11 mouse cellular contexts compared by ENCODE assay signal in the genomic region with DNA sequence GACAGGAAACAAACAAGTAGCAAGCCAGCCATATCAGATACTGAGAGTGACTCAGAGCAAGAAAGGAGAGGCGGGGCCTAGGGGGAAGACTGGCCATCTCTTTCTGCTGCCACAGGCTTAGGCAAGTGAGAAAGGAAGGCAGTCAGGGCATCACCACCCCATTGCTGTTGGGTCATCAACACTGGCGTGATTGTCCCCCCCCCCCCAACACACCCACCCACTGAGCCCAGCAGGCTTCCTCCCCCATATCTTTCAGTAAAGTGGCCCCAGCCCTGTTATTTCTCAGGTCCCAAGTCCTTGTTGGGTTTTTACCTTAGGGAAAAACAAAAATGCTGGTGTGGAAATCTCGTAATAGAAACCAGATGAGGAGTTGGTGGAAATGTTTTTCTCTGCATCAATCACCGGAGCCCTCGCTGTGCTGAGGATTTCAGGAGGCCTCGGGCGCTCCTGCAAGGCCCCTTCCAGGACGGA.
DNase-seq lines count a peak whose midpoint lies in the region; ATAC-seq and TF ChIP-seq lines count a peak whose summit lies in the region.
"Had no signal": no experiment of that assay in that cellular context is flagged by ENCODE, and none has a peak within 500 bp of the region (broad histone marks: within the 10 kb centered on the region; RNA-seq: fewer than 3 reads in every experiment).

No protein-coding gene starts in this region.

- H3K9ac ChIP-seq in heart, embryonic 15.5 days: no peak overlapping the region
- H3K9ac ChIP-seq in heart, adult 2 months (ENCODE audit: low read depth, low read length): no peak overlapping the region
- H3K9ac ChIP-seq: forebrain, embryonic 15.5 days had no signal

- no peaks in the 10 kb centered on the region for H3K36me3 ChIP-seq in heart, embryonic 15.5 days
- H3K36me3 ChIP-seq in heart, adult 2 months (ENCODE audit: control insufficient read depth, insufficient read depth, low read length): no peaks in the 10 kb centered on the region
- no peaks in the 10 kb centered on the region for H3K36me3 ChIP-seq in limb, embryonic 10.5 days
- H3K36me3 ChIP-seq: forebrain, embryonic 15.5 days; G1E had no signal

- no peak overlapping the region for H3K27ac ChIP-seq in heart, embryonic 15.5 days
- H3K27ac ChIP-seq in heart, adult 2 months: no peak overlapping the region
- H3K27ac ChIP-seq in limb, embryonic 10.5 days: peak overlapping the region; percentile 89
- H3K27ac ChIP-seq: forebrain, embryonic 15.5 days had no signal

- H3K27me3 ChIP-seq in heart, embryonic 15.5 days: peaks cover 18% of the 10 kb centered on the region
- H3K27me3 ChIP-seq in heart, adult 2 months (ENCODE audit: control insufficient read depth, insufficient read depth, low read length): no peaks in the 10 kb centered on the region
- no peaks in the 10 kb centered on the region for H3K27me3 ChIP-seq in limb, embryonic 10.5 days (ENCODE audit: low read depth, poor library complexity, severe bottlenecking)
- H3K27me3 ChIP-seq: forebrain, embryonic 15.5 days had no signal

- H3K4me1 ChIP-seq in heart, embryonic 15.5 days (replicated peaks): peaks cover 7% of the 10 kb centered on the region
- H3K4me1 ChIP-seq in heart, adult 2 months (ENCODE audit: control insufficient read depth, insufficient read depth, low read length): no peaks in the 10 kb centered on the region; the same call in 1 of the 2 replicates
- peaks cover 77% of the 10 kb centered on the region for H3K4me1 ChIP-seq in limb, embryonic 10.5 days
- H3K4me1 ChIP-seq: forebrain, embryonic 15.5 days had no signal

- intact Hi-C loops in heart, adult 2 months (cut with DNase I): no loop called here

- H3K9me3 ChIP-seq in heart, embryonic 15.5 days (replicated peaks): no peaks in the 10 kb centered on the region
- no peaks in the 10 kb centered on the region for H3K9me3 ChIP-seq in limb, embryonic 10.5 days (replicated peaks)
- H3K9me3 ChIP-seq: forebrain, embryonic 15.5 days; G1E had no signal

- no peak overlapping the region for H3K4me2 ChIP-seq in heart, embryonic 15.5 days
- H3K4me2 ChIP-seq: forebrain, embryonic 15.5 days had no signal

- no peak for TF ChIP-seq EP300 in heart, adult 2 months (IDR thresholded peaks at IDR 0.05; ENCODE audit: insufficient read depth, low read depth, low read length)

- DNase-seq in heart, adult 2 months: no peak
- DNase-seq in CD4-positive helper T cell, adult 2 months (ENCODE audit: low read depth, low spot score): peak; percentile 20
- DNase-seq in adrenal gland, postnatal 10 days: peak; percentile 33
- DNase-seq in limb, embryonic 10.5 days (ENCODE audit: low spot score): peak; percentile 55
- DNase-seq in frontal cortex, postnatal 14 days (ENCODE audit: low spot score in 2 of 2): no peak
- DNase-seq in right cerebral cortex, adult 2 months (ENCODE audit: low spot score in 2 of 2): no peak
- DNase-seq: cerebellum, postnatal 10 days; right cerebral cortex, postnatal 14 days had no signal

- 50% methylated on average over 8 of the region's 8 CpGs for WGBS in heart, embryonic 15.5 days
- WGBS in heart, adult 2 months: 53% methylated on average over 8 of the region's 8 CpGs
- WGBS in limb, embryonic 10.5 days: 15% methylated on average over 8 of the region's 8 CpGs

- H3K79me2 ChIP-seq in heart, adult 2 months (replicated peaks; ENCODE audit: control insufficient read depth, insufficient read depth, low read length): no peaks in the 10 kb centered on the region

- TF ChIP-seq POLR2A in heart, adult 2 months (IDR thresholded peaks at IDR 0.05; ENCODE audit: insufficient read depth, low read depth, low read length): no peak

- no peak overlapping the region for H3K4me3 ChIP-seq in heart, embryonic 15.5 days
- no peak overlapping the region for H3K4me3 ChIP-seq in heart, adult 2 months
- H3K4me3 ChIP-seq in limb, embryonic 10.5 days: peak overlapping the region; percentile 27
- H3K4me3 ChIP-seq: forebrain, embryonic 15.5 days had no signal

- ATAC-seq in heart, embryonic 15.5 days (replicated peaks; ENCODE audit: insufficient number of reproducible peaks, insufficient read depth, low FRiP score, low read depth): 0 out of 2 replicates have a peak, but pooled peaks have one; percentile 27
- ATAC-seq: forebrain, embryonic 15.5 days had no signal

- no peak for TF ChIP-seq CTCF in heart, adult 2 months (IDR thresholded peaks at IDR 0.05)

Comparison
In these comparisons a context has a peak if more than half of its experiments do, and no peak if none do; other contexts are left out.
1. DNase-seq: peak in CD4-positive helper T cell, adult 2 months (single experiment), adrenal gland, postnatal 10 days (single experiment) and limb, embryonic 10.5 days (single experiment); none in heart, adult 2 months (0 of 2), frontal cortex, postnatal 14 days (0 of 2) and right cerebral cortex, adult 2 months (0 of 2).